Mouse (Mus musculus): ENCODE data around the gene Myog. TPM values are rescaled to one million over a fixed set of nuclear protein-coding genes. Genes with fewer than 3 reads are reported as not detected.

Myog gene
- polyA plus RNA-seq, 1 experiment from 2014 or later = 0.11 TPM

- WGBS = 41% methylated on average over 10 of the region's 10 CpGs
- ATAC-seq (ENCODE audit: low FRiP score, low read depth) = peak; percentile 42; the same call in 1 of the 2 replicates
- Histone ChIP-seq H3K9me3 (no peaks in the 10 kb centered on the region), H3K4me3 (no peak overlapping the region), H3K27me3 (no peaks in the 10 kb centered on the region; the same call in 1 of the 2 replicates), H3K4me2 (replicated peaks) (no peak overlapping the region), H3K4me1 (peaks cover 16% of the 10 kb centered on the region), H3K27ac (replicated peaks) (no peak overlapping the region), H3K36me3 (no peaks in the 10 kb centered on the region), H3K9ac (replicated peaks) (no peak overlapping the region)
These were observed 17.6 kb downstream of the Myog start for GRCm38 (mm10) chr1:134307409-134307808.

GRCm38 (mm10) chr1:134310291-134310690 is 20.5 kb downstream of the Myog start:
- Histone ChIP-seq H3K4me2 (replicated peaks) (no peak overlapping the region), H3K4me3 (no peak overlapping the region), H3K27me3 (no peaks in the 10 kb centered on the region), H3K9ac (replicated peaks) (no peak overlapping the region), H3K36me3 (no peaks in the 10 kb centered on the region), H3K9me3 (no peaks in the 10 kb centered on the region), H3K4me1 (peaks cover 4% of the 10 kb centered on the region), H3K27ac (replicated peaks) (no peak overlapping the region)
- 89% methylated on average over 2 of the region's 2 CpGs for WGBS
- no peak for ATAC-seq (ENCODE audit: low FRiP score, low read depth)

GRCm38 (mm10) chr1:134310729-134311128 is 20.9 kb downstream of the Myog start:
- Histone ChIP-seq H3K9ac (replicated peaks) (no peak overlapping the region), H3K9me3 (no peaks in the 10 kb centered on the region), H3K4me3 (no peak overlapping the region), H3K36me3 (no peaks in the 10 kb centered on the region), H3K4me2 (replicated peaks) (no peak overlapping the region), H3K4me1 (peaks cover 4% of the 10 kb centered on the region), H3K27ac (replicated peaks) (no peak overlapping the region), H3K27me3 (no peaks in the 10 kb centered on the region)
- no peak for ATAC-seq (ENCODE audit: low FRiP score, low read depth)
- 90% methylated on average over 3 of the region's 3 CpGs for WGBS

- no peak for ATAC-seq (ENCODE audit: low FRiP score, low read depth)
- Histone ChIP-seq H3K9me3 (no peaks in the 10 kb centered on the region), H3K9ac (replicated peaks) (no peak overlapping the region), H3K4me3 (no peak overlapping the region), H3K4me1 (peaks cover 4% of the 10 kb centered on the region), H3K36me3 (no peaks in the 10 kb centered on the region), H3K4me2 (replicated peaks) (no peak overlapping the region), H3K27me3 (no peaks in the 10 kb centered on the region), H3K27ac (replicated peaks) (no peak overlapping the region)
- WGBS = 88% methylated on average over 7 of the region's 7 CpGs
These were observed 22.0 kb downstream of the Myog start for GRCm38 (mm10) chr1:134311760-134312159.

- H3K9me3 ChIP-seq = no peaks in the 10 kb centered on the region
- no peaks in the 10 kb centered on the region for H3K36me3 ChIP-seq
- H3K4me2 ChIP-seq (replicated peaks) = no peak overlapping the region
- no peak overlapping the region for H3K4me3 ChIP-seq
- no peaks in the 10 kb centered on the region for H3K4me1 ChIP-seq
- H3K27me3 ChIP-seq = no peaks in the 10 kb centered on the region
- H3K9ac ChIP-seq (replicated peaks) = no peak overlapping the region
- H3K27ac ChIP-seq (replicated peaks) = no peak overlapping the region
- WGBS = 88% methylated on average over 5 of the region's 5 CpGs
- ATAC-seq (ENCODE audit: low FRiP score, low read depth) = no peak
These were observed 25.4 kb downstream of the Myog start for GRCm38 (mm10) chr1:134315181-134315580.

GRCm38 (mm10) chr1:134316361-134316760 is 26.6 kb downstream of the Myog start:
- Histone ChIP-seq H3K4me2 (replicated peaks) (no peak overlapping the region), H3K36me3 (no peaks in the 10 kb centered on the region), H3K27ac (replicated peaks) (no peak overlapping the region), H3K4me1 (peaks cover 11% of the 10 kb centered on the region), H3K9me3 (no peaks in the 10 kb centered on the region), H3K9ac (replicated peaks) (no peak overlapping the region), H3K4me3 (no peak overlapping the region), H3K27me3 (no peaks in the 10 kb centered on the region)
- 90% methylated on average over 9 of the region's 9 CpGs for WGBS
- no peak for ATAC-seq (ENCODE audit: low FRiP score, low read depth)

GRCm38 (mm10) chr1:134318261-134318660 is 28.5 kb downstream of the Myog start:
- WGBS = 90% methylated on average over 5 of the region's 5 CpGs
- Histone ChIP-seq H3K27ac (replicated peaks) (no peak overlapping the region), H3K36me3 (no peaks in the 10 kb centered on the region), H3K4me3 (no peak overlapping the region), H3K27me3 (no peaks in the 10 kb centered on the region), H3K4me1 (peaks cover 12% of the 10 kb centered on the region), H3K9me3 (no peaks in the 10 kb centered on the region), H3K4me2 (replicated peaks) (no peak overlapping the region), H3K9ac (replicated peaks) (no peak overlapping the region)
- no peak for ATAC-seq (ENCODE audit: low FRiP score, low read depth)

- no peak for ATAC-seq (ENCODE audit: low FRiP score, low read depth)
- 66% methylated on average over 14 of the region's 14 CpGs for WGBS
- no peak overlapping the region for H3K9ac ChIP-seq (replicated peaks)
These were observed 31.0 kb downstream of the Myog start for GRCm38 (mm10) chr1:134320691-134321301.

GRCm38 (mm10) chr1:134322591-134322990 is 32.8 kb downstream of the Myog start:
- 89% methylated on average over 6 of the region's 6 CpGs for WGBS

More at GRCm38 (mm10) chr1:134320691-134321301, 31.0 kb downstream of the Myog start:
- no peak overlapping the region for H3K4me2 ChIP-seq (replicated peaks)
- peaks cover 12% of the 10 kb centered on the region for H3K4me1 ChIP-seq
- H3K27me3 ChIP-seq = no peaks in the 10 kb centered on the region
- 0 out of 2 replicates have a peak overlapping the region, but pooled peaks have one; percentile 1 for H3K27ac ChIP-seq (replicated peaks)
- no peaks in the 10 kb centered on the region for H3K36me3 ChIP-seq
- H3K4me3 ChIP-seq = no peak overlapping the region
- no peaks in the 10 kb centered on the region for H3K9me3 ChIP-seq

GRCm38 (mm10) chr1:134326841-134327346 is 37.1 kb downstream of the Myog start:
- Histone ChIP-seq H3K27me3 (no peaks in the 10 kb centered on the region), H3K4me3 (no peak overlapping the region), H3K9me3 (no peaks in the 10 kb centered on the region), H3K4me1 (no peaks in the 10 kb centered on the region), H3K36me3 (no peaks in the 10 kb centered on the region), H3K4me2 (replicated peaks) (no peak overlapping the region), H3K27ac (replicated peaks) (no peak overlapping the region), H3K9ac (replicated peaks) (no peak overlapping the region)
- 93% methylated on average over 12 of the region's 12 CpGs for WGBS
- no peak for ATAC-seq (ENCODE audit: low FRiP score, low read depth)

More at GRCm38 (mm10) chr1:134322591-134322990, 32.8 kb downstream of the Myog start:
- H3K4me2 ChIP-seq (replicated peaks) = no peak overlapping the region
- no peak for ATAC-seq (ENCODE audit: low FRiP score, low read depth)
- no peak overlapping the region for H3K4me3 ChIP-seq
- peaks cover 12% of the 10 kb centered on the region for H3K4me1 ChIP-seq
- H3K27me3 ChIP-seq = no peaks in the 10 kb centered on the region
- no peaks in the 10 kb centered on the region for H3K9me3 ChIP-seq
- H3K9ac ChIP-seq (replicated peaks) = no peak overlapping the region
- H3K27ac ChIP-seq (replicated peaks) = no peak overlapping the region
- no peaks in the 10 kb centered on the region for H3K36me3 ChIP-seq

- H3K36me3 ChIP-seq = no peaks in the 10 kb centered on the region
- WGBS = 64% methylated on average over 20 of the region's 20 CpGs
- peaks cover 4% of the 10 kb centered on the region; the same call in 1 of the 2 replicates for H3K27me3 ChIP-seq
- H3K4me2 ChIP-seq (replicated peaks) = no peak overlapping the region
- H3K4me1 ChIP-seq = no peaks in the 10 kb centered on the region
- H3K4me3 ChIP-seq = no peak overlapping the region
- ATAC-seq (ENCODE audit: low FRiP score, low read depth) = 0 out of 2 replicates have a peak, but pooled peaks have one; percentile 58
- no peaks in the 10 kb centered on the region for H3K9me3 ChIP-seq
- H3K27ac ChIP-seq (replicated peaks) = no peak overlapping the region
- no peak overlapping the region for H3K9ac ChIP-seq (replicated peaks)
These were observed 42.3 kb downstream of the Myog start for GRCm38 (mm10) chr1:134331879-134332635.

GRCm38 (mm10) chr1:134332770-134333271 is 43.0 kb downstream of the Myog start, which contains the start of gene Ppfia4:
TSS of gene Ppfia4 (minus strand) at chr1:134332928.
- no peaks in the 10 kb centered on the region for H3K4me1 ChIP-seq
- no peak; the same call in 1 of the 2 replicates for ATAC-seq (ENCODE audit: low FRiP score, low read depth)
- no peak within 1 kb of the TSS for H3K9ac ChIP-seq (replicated peaks)
- no peak within 1 kb of the TSS for H3K4me3 ChIP-seq
- no peaks in the 10 kb centered on the region for H3K36me3 ChIP-seq
- no peak within 1 kb of the TSS for H3K4me2 ChIP-seq (replicated peaks)
- H3K9me3 ChIP-seq = no peaks in the 10 kb centered on the region
- H3K27me3 ChIP-seq = peaks cover 4% of the 10 kb centered on the region; the same call in 1 of the 2 replicates
- 68% methylated on average over 13 of the region's 13 CpGs for WGBS
- H3K27ac ChIP-seq (replicated peaks) = no peak within 1 kb of the TSS
